Mouse (Mus musculus) small intestine, adult 10 weeks (tissue): ENCODE measurements around the gene Olfr1248. TPM values are rescaled to one million over a fixed set of nuclear protein-coding genes. Genes with fewer than 3 reads are reported as not detected.

ENCODE experiments used
- polyA plus RNA-seq: library from polyadenylated mRNA; stranded (reverse); fragments of 350-450 nt; fragmentation: Illumina TruSeq; extraction: RNeasy Lipid Tissue Mini Kit (QIAGEN cat#74804); gene quantifications from one replicate; pipeline ENCODE4 v1.2.3, GENCODE M21; 2014; ENCODE audit warnings: low replicate concordance

Olfr1248 gene
- polyA plus RNA-seq: not detected

GRCm38 (mm10) chr2:89618145-89618544, at the start of gene Olfr1248:
Gene Olfr1248 (minus strand): TSS chr2:89618245.

GRCm38 (mm10) chr2:89661367-89661766, 43.3 kb upstream of the Olfr1248 start, which contains the start of gene Olfr1250:
Gene Olfr1250 (minus strand): TSS chr2:89661467.

GRCm38 (mm10) chr2:89634883-89635282, 16.8 kb upstream of the Olfr1248 start, which contains the start of gene Olfr1249:
Gene Olfr1249 (minus strand): TSS chr2:89634983.

GRCm38 (mm10) chr2:89614030-89614429, 4.0 kb downstream of the Olfr1248 start, which contains the start of gene Olfr1247:
Gene Olfr1247 (minus strand): TSS chr2:89614130.

GRCm38 (mm10) chr2:89593057-89593456, 25.0 kb downstream of the Olfr1248 start, which contains the start of gene Olfr1246:
Gene Olfr1246 (minus strand): TSS chr2:89593157.

GRCm38 (mm10) chr2:89578347-89578746, 39.7 kb downstream of the Olfr1248 start, which contains the start of gene Olfr1245:
Gene Olfr1245 (minus strand): TSS chr2:89578447.

Other genes with a start within 250 kb of the Olfr1248 start
- not detected for gene Olfr1238, start 208.6 kb downstream of the Olfr1248 start, polyA plus RNA-seq
- not detected for gene Olfr1239, start 197.8 kb downstream of the Olfr1248 start, polyA plus RNA-seq
- not detected for gene Olfr1240, start 175.2 kb downstream of the Olfr1248 start, polyA plus RNA-seq
- not detected for gene Olfr1241, start 131.1 kb downstream of the Olfr1248 start, polyA plus RNA-seq
- not detected for gene Olfr1242, start 119.9 kb downstream of the Olfr1248 start, polyA plus RNA-seq
- gene Olfr1243, start 86.8 kb downstream of the Olfr1248 start, polyA plus RNA-seq: not detected
- not detected for gene Olfr1245, start 39.8 kb downstream of the Olfr1248 start, polyA plus RNA-seq
- gene Olfr1246, start 25.1 kb downstream of the Olfr1248 start, polyA plus RNA-seq: not detected
- not detected for gene Olfr1247, start 4.1 kb downstream of the Olfr1248 start, polyA plus RNA-seq
- gene Olfr1249, start 16.7 kb upstream of the Olfr1248 start, polyA plus RNA-seq: not detected
- gene Olfr1250, start 43.2 kb upstream of the Olfr1248 start, polyA plus RNA-seq: not detected
- not detected for gene Olfr1251, start 53.7 kb upstream of the Olfr1248 start, polyA plus RNA-seq
- not detected for gene Olfr1252, start 106.8 kb upstream of the Olfr1248 start, polyA plus RNA-seq
- not detected for gene Olfr1253, start 138.8 kb upstream of the Olfr1248 start, polyA plus RNA-seq
- gene Olfr1254, start 175.4 kb upstream of the Olfr1248 start, polyA plus RNA-seq: not detected
- gene Olfr1255, start 193.8 kb upstream of the Olfr1248 start, polyA plus RNA-seq: not detected
- gene Olfr1256, start 223.3 kb upstream of the Olfr1248 start, polyA plus RNA-seq: not detected
- gene Olfr48, start 230.0 kb upstream of the Olfr1248 start, polyA plus RNA-seq: not detected